In genomic region chr1:130762045-130762760, GRCm38 (mm10) we compare ENCODE assay signal across 20 mouse cellular contexts. TPM values are rescaled to one million over a fixed set of nuclear protein-coding genes. Genes with fewer than 3 reads are reported as not detected.
"Had no signal": no experiment of that assay in that cellular context is flagged by ENCODE, and none has a peak within 500 bp of the region (broad histone marks: within the 10 kb centered on the region; RNA-seq: fewer than 3 reads in every experiment).

No protein-coding gene starts in this region.

- DNase-seq: kidney, adult 11 months; kidney, adult 9 months; kidney, postnatal 36 days; right cerebral cortex, adult 18-20 months; right cerebral cortex, postnatal 25 days; thymus, adult 18-20 months; thymus, postnatal 14 days had no signal

- H3K9me3 ChIP-seq: limb, embryonic 12.5 days; liver, embryonic 12.5 days; midbrain, embryonic 15.5 days; neural tube, embryonic 13.5 days had no signal

- H3K4me2 ChIP-seq: limb, embryonic 12.5 days; liver, embryonic 12.5 days; midbrain, embryonic 15.5 days; neural tube, embryonic 13.5 days had no signal

- H3K36me3 ChIP-seq: limb, embryonic 12.5 days; liver, embryonic 12.5 days; midbrain, embryonic 15.5 days; neural tube, embryonic 13.5 days had no signal

- H3K27me3 ChIP-seq: limb, embryonic 12.5 days; liver, embryonic 12.5 days; midbrain, embryonic 15.5 days; neural tube, embryonic 13.5 days had no signal

- H3K9ac ChIP-seq: limb, embryonic 12.5 days; liver, embryonic 12.5 days; midbrain, embryonic 15.5 days; neural tube, embryonic 13.5 days had no signal

- ATAC-seq: hindbrain, embryonic 16.5 days; inflammation-experienced regulatory T-cells, adult 6 months; liver, embryonic 12.5 days; midbrain, embryonic 15.5 days had no signal

- H3K4me3 ChIP-seq: limb, embryonic 12.5 days; liver, embryonic 12.5 days; midbrain, embryonic 15.5 days; neural tube, embryonic 13.5 days had no signal

- H3K27ac ChIP-seq: kidney, postnatal 0 days; limb, embryonic 12.5 days; liver, embryonic 12.5 days; midbrain, embryonic 15.5 days; neural tube, embryonic 13.5 days had no signal

- H3K4me1 ChIP-seq: limb, embryonic 12.5 days; midbrain, embryonic 15.5 days; neural tube, embryonic 13.5 days had no signal

RNA-seq across cellular contexts. Expression of gene Fcamr, which starts 38.5 kb away (rescaled TPM):
- total RNA-seq: layer of hippocampus, adult 18-20 months; layer of hippocampus, postnatal 10 days; left cerebral cortex, postnatal 36 days; megakaryocyte progenitor cell, adult 5-6 weeks; monocyte, adult 5-6 weeks had no signal
- polyA plus RNA-seq: hindbrain, embryonic 16.5 days; limb, embryonic 12.5 days; liver, embryonic 12.5 days; liver, embryonic 16.5 days; midbrain, embryonic 15.5 days; neural tube, embryonic 13.5 days had no signal

RNA-seq across cellular contexts. Expression of gene Gm29427, which starts 46.6 kb away (rescaled TPM):
- total RNA-seq: layer of hippocampus, adult 18-20 months; layer of hippocampus, postnatal 10 days; left cerebral cortex, postnatal 36 days; megakaryocyte progenitor cell, adult 5-6 weeks; monocyte, adult 5-6 weeks had no signal
- polyA plus RNA-seq: hindbrain, embryonic 16.5 days; inflammation-experienced regulatory T-cells, adult 6 months; kidney, postnatal 0 days; limb, embryonic 12.5 days; liver, embryonic 12.5 days; liver, embryonic 16.5 days; midbrain, embryonic 15.5 days; neural tube, embryonic 13.5 days had no signal
